Mouse (Mus musculus): ENCODE data around the gene 4933415F23Rik.
"Not testable (repeated sequence)": the region's sequence is repeated elsewhere in the genome, so short reads cannot be mapped to it uniquely, and the experiment has no call there.

- TF ChIP-seq CTCF (IDR thresholded peaks at IDR 0.05; ENCODE audit: low read depth, low read length): peak; percentile 32
- not testable (repeated sequence) for TF ChIP-seq POLR2A (IDR thresholded peaks at IDR 0.05; ENCODE audit: extremely low read depth, insufficient read depth, low read length)
Measured at GRCm38 (mm10) chr1:23140530-23140929, 38.5 kb upstream of the 4933415F23Rik start.

Data from liver, adult 2 months (tissue).